Mouse (Mus musculus): Measurements from ENCODE around the gene Tmco4.

The Tmco4 gene

DNA sequence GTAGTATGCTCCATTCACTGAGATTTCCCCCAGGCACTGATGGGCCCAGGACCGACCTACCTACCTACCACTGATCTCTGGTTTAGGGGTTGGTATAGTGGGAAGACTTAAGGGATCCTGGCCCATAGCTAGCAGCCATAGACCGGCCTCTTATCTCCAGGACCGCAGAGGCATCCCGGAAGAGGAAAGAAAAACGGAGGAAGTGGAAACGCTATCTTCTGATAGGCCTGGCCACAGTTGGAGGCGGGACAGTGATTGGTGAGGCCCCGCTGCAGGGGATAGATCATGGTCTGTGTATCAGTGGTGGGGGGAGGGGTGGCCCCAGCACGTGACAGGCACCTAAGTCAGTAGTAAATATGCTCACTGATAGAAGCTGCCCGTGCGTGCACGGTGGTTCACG lies 46.7 kb downstream of the Tmco4 start:
- DNase-seq (ENCODE audit: low spot score in 2 of 2): no peak

DNA sequence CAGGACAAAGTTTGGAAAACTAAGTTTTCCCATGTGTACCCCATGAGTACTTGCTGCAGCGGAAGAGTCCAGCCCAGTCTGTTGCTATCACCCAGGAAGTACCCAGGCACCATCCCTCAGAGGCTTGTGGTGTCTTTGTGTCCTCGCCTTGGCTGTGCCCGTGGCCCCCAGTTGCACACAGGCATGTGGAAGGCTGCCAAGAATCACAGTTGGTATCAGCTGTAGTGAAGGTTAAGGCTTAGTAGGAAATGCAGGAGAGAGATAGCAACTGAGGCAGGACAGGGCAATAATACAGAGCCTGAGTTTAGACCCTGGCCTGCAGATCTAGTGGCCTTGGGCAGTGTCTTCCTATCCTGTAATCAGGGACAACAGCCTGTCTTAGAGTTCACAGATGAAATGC lies 47.7 kb downstream of the Tmco4 start:
- DNase-seq (ENCODE audit: low spot score in 2 of 2): no peak

DNA sequence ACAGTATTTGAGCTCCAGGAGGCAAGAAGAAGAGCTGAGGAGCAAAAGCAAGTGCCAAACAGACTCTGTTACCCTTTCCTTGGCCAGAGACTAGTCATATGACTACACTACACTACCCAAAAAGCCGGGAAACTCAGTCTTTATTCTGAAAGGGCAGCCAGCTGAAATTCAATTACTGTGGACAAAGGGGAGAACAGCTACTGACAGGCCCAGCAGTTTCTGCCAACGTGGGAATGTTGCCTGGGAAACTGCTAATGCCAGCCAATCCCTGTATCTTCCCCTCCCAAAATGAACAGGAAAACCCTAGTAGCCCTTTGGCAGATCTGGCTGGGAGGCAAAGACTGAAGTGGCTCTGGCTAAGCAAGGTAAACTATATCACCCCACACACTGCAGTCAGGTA lies 51.7 kb downstream of the Tmco4 start:
- DNase-seq (ENCODE audit: low spot score in 2 of 2): no peak

DNA sequence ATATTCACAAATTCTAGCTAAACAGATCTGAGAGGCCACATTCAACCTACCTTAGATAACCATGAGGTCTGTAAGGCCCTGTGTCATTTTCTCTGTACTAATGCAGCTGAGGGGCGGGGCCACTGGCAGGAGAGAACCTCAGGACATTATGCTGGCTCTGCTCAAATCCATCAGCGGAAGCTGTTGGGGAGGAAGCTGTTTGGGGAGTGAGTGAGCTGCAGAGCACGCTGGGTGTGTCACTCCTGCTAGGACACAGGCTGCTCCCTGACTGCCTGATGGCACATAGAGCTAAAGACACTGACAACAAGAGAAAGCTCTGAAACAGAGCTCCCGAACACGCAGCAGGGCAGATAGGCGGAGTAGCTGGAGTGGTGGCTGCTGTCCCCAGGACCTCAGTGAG lies 58.0 kb downstream of the Tmco4 start:
- no peak for DNase-seq (ENCODE audit: low spot score in 2 of 2)

DNA sequence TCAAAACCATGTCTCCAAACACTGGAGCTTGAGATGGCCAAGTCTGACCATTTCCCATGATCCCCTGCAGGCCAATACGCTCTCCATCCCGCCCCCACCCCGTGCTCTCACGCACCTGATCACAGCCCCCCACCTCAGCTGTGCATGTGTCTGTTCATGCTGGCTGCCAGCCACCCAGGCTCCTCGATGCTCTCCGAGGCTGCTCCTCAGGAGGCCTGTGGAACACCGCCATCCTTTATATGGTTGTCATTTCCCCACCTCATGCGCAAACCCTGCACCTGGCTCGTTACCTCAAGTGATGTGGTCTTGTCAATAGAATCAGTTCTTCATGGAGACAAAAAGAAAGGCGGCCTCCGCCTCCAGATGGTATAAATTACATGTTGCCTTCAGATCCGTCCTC lies 59.8 kb downstream of the Tmco4 start:
- DNase-seq (ENCODE audit: low spot score in 2 of 2): no peak

DNA sequence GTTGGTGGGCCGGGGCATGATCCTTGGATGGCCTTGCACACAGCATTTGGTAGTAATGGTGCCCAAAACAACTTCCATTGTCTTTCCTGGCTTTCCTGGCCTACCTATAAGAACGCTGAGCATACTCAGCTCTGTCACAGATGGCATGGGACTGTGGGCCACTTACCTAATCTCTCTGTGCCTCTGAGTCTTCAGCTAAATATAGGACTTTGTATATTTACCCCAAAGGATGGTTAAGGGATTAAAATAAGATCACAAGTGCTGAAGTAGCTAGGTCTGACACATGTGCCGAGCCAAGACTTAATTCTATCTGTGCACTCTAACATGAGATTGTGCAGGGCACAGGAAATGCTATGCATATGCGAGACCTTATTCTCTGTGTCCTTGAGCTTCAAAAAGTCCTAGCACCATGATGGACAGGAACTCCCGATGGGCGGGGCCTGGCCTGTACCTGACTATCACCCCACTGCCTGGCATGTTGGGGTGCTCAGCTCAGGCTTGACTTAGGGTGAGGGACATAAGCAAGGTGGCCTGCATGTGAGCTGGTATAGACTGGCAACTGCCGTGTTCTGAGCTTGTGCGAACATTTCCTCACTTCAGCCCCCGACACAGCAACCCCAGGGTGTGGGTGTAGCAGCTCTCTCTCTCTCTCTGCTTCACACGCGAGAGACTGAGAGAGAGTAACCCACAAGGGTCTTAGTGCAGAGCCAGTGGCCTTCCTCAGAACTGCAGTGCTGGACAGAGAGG lies 60.7 kb downstream of the Tmco4 start:
- DNase-seq (ENCODE audit: low spot score in 2 of 2): no peak

DNA sequence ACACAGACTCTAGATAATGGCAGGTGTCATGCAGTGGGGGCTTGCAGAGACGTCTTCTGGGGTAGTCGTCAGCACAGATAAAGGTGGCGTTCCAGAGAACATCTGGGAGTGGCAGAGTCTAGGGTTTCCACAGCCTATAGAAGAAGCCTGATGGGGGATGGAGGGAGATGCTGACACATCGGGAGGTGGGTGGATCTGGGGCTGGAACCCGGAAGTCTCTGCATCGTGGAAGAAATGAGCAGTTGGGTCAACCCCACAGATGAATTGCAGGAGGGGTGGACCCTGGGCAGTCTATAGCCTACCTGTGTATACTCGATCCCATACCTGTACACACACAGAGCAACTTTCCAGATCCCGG lies 61.3 kb downstream of the Tmco4 start:
- DNase-seq (ENCODE audit: low spot score in 2 of 2): no peak

DNA sequence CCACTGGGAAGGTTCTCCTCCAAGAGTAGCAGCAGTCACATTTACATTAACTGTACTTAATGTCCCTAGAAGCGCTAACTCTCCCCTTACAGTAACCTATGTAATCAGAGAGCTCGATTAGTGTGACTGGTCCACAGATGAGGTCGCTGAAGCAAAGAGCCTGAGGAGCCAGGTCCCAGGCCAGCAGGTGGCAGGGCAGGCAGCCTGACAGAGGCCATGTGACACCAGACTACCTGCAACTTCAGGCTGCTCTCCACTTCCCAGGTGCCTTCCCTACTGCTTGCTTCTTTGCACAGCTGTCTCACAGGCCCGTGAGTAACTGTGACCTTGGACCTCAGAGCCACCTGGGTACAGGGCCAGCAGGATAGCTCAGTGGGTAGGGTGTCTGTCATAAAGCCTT lies 61.9 kb downstream of the Tmco4 start:
- DNase-seq (ENCODE audit: low spot score in 2 of 2): no peak

DNA sequence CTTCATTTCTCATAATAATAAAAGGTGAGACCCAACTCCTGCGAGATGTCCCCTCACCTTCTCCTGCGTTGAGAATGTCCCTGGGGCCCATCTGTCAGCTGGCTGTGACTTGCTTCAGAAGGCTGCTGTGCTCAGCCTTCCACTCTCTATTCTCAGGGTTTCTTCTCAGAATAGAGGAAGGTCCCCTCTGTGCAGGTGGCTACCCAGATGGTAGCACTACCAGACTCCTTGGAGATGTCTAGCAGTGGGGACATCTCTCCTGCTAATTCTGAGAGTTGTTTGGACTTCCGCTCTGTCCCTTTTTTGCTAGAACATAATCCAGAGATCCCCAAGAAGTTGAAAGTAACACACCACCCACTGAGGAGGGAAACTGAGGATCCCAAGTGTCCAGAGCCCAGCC lies 62.3 kb downstream of the Tmco4 start:
- DNase-seq (ENCODE audit: low spot score in 2 of 2): no peak

DNA sequence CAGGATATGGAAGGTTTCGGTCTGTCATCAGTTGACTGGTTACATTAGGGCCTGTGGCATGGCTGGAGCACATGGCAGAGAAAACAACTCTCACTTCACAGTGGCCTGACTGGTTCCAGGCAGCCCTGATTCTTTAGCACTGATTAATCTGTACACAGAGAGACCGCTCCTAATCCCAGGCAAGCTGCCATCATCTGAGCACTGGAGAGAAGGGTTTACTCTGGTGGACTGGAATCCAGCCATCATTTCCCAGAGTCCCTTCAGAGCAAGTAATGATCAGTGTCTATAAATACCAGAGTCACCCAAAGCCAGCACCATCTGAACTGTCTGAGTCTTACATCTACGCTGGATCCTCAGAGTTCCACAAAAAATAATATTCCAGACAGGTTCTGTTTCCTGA lies 63.1 kb downstream of the Tmco4 start:
- no peak for DNase-seq (ENCODE audit: low spot score in 2 of 2)

DNA sequence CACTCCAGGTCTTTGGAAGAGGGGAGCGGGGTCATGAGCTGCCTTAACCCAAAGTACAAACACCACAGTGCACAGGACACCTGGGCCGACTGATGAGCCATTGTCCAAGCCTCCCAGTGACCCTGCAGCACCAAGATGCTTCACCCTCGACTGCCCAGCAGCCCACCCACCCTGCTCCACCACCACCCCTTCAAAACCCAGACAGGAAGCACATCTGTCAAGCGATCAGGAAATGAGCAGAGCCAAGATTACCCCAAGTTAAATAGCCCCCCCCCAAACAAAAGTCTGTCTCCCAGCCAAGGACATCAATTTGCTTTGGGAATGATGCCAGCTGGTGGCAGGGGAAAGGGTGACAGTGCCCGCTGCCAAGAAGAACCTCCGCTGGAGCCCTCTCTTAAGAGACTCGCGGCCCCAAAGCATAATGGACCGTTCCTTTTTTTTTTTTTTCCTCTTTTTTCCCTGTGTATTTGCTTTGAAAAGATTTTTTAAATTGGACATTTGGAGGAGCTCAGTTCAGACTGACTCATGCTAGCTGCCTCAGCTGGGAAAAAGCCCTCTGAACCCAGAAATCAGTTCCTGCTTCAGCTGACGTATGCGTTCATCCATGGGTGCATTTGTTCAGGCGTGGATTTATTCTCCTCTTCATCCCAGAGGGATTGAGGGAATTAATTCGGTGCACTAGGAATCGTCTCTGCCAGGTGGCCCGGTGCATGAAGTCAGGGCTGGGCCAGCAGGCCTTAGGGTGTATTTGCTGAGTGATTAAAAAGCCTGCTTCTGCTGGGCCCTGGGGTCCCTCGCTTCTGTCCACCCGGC lies 65.3 kb downstream of the Tmco4 start:
- DNase-seq (ENCODE audit: low spot score in 2 of 2): no peak

DNA sequence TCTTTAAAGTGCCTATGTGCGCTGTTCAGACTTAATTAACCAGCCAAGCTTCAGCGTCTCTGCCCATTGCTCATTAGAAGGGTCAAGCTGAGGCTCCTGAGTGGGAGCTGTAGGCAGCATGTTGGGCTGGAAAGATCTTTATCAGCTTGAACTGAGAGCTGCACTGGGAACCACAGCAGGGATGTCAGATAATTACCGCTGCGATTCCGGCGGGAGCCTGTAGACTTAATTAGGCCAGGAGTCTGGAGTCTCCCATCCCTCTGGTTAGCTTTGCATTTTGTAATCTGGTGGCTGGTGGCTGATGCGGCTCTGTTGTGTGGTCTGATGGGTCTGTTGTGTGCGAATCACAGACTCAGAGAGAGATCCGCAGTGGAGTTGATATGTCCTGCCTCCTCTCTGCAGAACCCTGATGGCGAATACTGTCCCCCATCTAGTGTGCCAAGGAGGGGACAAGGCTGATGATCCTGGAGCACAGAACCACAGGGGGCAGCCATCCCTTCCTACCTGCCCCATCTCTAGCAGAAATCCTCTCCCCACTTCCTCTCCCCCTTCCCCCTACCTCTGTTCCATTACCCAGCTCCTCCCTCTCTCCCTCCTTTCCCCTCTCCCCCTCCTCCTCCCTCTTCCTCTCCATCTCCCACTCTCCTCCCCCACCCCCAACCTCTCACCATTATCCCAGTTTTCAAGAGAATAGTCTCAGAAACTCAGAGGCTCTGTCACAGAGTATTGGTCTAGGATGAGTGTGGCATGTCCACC lies 67.6 kb downstream of the Tmco4 start:
- no peak for DNase-seq (ENCODE audit: low spot score in 2 of 2)

DNA sequence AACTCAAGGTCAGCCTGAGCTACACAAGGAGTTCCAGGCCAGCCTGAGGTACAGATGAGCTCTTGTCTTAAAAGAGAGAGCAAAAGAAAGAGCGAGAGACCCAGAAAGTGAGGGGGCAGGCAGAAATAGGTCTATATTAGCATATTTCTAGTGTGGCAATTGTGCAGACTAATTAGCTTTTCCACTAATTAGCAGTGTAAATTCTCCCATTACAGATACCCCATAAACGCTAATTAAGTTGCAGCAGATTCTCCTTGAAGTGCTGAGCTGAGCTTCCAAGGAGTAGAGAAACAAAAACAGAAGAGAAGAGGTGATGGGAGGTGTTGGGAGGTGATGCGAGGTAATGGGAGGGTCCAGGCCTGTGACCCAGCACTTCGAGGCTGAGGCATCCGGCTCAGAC lies 69.9 kb downstream of the Tmco4 start:
- no peak for DNase-seq (ENCODE audit: low spot score in 2 of 2)

DNA sequence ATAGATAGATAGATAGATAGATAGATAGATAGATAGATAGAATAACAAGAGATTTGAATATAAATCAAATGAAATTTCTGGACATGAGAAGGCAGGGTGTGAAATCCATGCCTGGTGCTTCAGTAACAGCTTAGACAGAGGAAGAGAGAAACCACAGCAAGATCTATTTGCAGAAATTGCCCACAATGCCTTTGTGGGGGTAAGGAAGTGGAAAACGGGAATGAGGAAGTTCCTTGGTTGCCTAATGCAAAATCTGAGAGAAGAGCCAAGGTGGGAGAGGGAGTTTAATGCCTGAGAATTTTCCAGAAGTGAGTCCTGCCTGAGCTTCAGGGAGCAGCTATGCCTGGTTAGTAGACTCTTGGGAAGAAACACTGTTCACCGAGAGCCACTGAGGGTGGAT lies 70.9 kb downstream of the Tmco4 start:
- DNase-seq (ENCODE audit: low spot score in 2 of 2): no peak

DNA sequence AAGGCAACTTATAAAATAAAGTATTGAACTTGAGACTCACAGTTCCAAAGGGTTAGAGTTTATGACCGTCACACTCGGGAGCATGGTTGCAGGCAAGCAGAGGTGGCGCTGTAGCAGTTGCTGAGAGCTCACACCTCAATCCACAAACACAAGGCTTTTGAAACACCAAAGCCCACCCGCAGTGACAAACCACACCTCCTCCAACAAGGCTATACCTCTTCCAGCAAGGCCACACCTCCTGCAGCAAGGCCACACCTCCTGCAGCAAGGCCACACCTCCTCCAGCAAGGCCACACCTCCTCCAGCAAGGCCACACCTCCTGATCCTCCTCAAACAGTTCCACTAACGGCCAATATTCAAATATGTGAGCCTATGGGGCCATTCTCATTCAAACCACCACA lies 71.9 kb downstream of the Tmco4 start:
- no peak for DNase-seq (ENCODE audit: low spot score in 2 of 2)

DNA sequence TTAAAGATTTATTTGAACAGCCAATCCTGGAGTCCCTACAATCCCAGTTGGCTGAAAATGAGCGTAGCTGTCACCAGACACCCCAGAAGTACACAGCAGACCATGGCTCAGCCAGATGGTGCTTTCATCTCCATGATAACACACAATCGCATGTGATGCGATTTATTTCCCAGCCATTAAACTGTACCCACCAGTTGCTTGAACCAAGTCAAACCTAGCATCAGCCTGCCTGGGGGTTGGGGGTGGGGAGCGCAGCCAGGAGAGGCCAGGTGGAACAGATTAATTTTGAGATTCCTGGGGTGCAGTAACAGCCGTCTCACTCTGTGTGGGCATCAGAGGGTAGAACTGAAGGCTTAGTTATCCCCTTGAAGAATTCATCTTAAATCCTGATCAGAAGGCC lies 73.7 kb downstream of the Tmco4 start:
- no peak for DNase-seq (ENCODE audit: low spot score in 2 of 2)

DNA sequence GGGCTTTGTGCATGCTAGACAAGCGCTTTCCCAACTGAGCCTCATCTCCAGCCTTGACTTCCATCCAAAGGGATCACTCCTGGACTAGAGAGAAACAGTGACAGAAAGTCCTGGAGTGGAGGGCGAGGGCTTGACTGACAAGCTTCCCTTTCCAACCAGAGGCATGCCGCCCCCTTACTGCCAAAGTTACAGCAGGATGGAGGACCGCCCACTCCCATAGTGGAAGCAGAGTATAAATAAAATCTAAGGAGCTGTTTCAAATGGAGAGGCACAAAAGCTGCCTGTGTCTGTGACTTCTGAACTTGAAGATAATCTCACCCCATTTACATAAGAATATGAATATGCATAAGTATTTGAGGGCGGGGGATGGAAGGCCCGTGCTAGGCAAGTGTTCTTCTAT lies 75.8 kb downstream of the Tmco4 start:
- no peak for DNase-seq (ENCODE audit: low spot score in 2 of 2)

DNA sequence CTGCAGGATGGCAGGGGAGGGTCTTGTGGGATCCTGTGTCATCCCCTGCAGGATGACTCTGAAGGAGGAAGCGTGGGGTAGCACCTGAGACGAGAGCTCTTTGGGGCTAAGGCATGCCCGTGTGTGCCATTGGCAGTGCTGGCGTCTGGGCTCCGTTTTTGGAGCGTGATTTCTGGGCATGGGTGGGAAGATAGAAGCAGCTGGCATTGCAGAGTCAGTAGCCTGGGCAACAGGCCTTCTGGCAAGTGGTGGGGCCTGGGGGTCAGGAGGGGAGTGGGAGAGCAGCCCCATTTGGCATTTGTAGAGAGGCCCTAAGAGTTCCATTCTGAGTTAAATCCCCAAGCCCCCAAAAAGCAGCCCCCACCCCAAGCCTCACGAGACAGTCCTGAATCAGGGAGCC lies 80.1 kb downstream of the Tmco4 start:
- no peak for DNase-seq (ENCODE audit: low spot score in 2 of 2)

DNA sequence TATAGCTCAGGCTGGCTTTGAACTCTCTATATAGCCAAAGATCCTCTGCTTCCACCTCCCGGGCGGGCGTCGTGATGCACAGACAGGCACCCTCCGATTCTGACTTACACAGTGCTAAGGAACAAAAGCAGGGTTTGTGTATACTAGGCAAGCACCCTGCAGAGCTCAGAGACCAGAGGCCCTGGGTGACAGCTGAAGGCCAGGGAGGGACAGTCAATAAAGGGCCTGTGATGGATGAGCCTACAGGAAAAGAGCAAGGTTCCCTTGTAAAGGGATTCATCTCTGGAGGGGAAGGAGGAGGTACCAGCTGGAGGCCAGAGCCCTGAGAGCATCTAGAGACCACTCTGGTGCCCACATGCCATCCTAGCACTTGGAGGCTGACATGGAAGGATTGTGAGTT lies 80.7 kb downstream of the Tmco4 start:
- no peak for DNase-seq (ENCODE audit: low spot score in 2 of 2)

DNA sequence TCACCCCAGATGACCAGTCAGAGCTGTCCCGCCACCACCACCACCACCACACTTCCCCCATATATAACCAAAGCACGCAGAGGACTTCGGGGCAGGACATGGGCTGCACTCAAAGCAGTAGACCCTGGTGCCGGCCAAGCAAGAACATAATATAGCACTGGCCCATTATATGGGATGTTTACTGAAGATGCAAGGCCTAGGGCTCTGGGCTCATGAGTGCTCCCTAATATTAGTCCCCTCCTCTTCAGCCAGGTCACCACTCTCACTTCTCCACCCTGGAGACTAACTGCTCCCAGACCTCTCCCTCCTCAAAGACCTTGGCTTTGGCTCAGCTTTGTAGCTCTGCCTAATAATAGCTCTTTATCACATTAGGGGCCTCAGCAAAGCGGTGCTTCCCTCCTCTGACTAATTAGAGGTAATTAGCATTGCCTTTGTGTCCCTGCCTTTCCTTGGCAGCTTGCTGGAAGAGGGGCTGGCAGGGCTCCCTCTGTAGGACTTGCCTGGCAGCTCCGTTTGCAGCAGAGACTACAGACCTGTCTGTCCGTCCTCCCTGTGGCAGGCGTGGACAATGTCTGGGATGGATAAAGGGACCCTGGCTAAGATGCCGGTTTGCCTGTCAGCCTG lies 81.7 kb downstream of the Tmco4 start:
- DNase-seq (ENCODE audit: low spot score in 2 of 2): no peak

DNA sequence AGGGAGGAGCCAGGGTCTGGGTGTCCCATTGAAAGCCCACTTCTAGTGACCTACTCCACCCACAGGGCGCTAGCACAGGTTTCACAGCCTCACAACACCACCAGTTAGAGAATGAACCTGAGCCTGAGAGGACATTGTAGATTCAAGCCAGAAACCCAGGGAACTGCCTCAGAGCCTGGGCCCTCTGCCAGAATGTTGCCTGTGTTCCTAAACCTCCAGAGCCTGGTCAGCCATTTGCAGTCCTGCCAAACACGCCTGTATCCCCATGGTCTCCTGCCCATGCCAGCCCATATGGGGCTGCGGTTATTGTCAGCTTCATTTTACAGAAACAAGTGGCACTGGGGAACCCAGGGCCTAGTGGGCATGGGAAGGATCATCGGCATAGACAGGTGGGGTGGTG lies 82.6 kb downstream of the Tmco4 start:
- DNase-seq (ENCODE audit: low spot score in 2 of 2): no peak

DNA sequence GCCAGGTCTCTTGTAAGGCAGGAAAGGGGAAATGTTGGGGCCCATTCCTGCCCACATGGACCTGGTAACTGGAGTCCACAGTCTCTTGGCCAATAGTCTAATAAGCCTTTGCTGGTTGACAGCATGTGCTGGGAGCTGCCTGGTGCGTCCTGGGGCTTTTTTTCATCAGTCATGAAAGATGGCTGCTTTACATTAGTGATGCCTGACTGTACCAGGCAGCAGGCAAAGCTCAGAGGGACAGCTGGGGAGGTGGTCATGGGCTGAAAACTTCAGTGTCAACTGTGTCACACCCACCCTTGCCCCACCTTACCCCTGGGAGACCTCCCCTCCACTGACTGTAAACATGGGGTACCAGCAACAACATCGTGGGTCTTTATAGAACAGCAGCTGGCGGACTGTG lies 83.1 kb downstream of the Tmco4 start:
- DNase-seq (ENCODE audit: low spot score in 2 of 2): no peak

Measured in urinary bladder, adult 18-20 months (tissue).